Mouse (Mus musculus) lung, embryonic 14.5 days (tissue): Measurements from ENCODE around the gene Itga9. TPM values are rescaled to one million over a fixed set of nuclear protein-coding genes. Genes with fewer than 3 reads are reported as not detected.
A peak's percentile ranks its signal among the peaks of the same experiment; 100 is the strongest.

Source experiments
- ATAC-seq: fragments of 200-750 bp; cut with Nextera tagmentation; 2 replicates; pipeline ENCODE4 v1.8.0; 2017; ENCODE audit warnings: mild to moderate bottlenecking, moderate TSS enrichment, moderate library complexity; ENCODE audit not compliant: insufficient read depth
- DNase-seq: peaks from one replicate; pipeline ENCODE4 v3.0.0-alpha.2; 2015
- H3K27ac ChIP-seq: fragments of 300-500 bp; sonication (generic); 2 replicates; pipeline ENCODE4 v1.5.1; 2014; ENCODE audit warnings: low read depth, mild to moderate bottlenecking, moderate library complexity
- H3K27me3 ChIP-seq: fragments of 300-500 bp; sonication (generic); 2 replicates; pipeline ENCODE4 v1.6.1; 2014; ENCODE audit warnings: low read length, control low read depth; ENCODE audit not compliant: insufficient read depth
- H3K36me3 ChIP-seq: fragments of 300-500 bp; sonication (generic); 2 replicates; pipeline ENCODE4 v1.6.1; 2014; ENCODE audit warnings: control low read depth; ENCODE audit not compliant: insufficient read depth
- H3K4me1 ChIP-seq: fragments of 300-500 bp; sonication (generic); 2 replicates; pipeline ENCODE4 v1.6.1; 2014; ENCODE audit warnings: antibody characterized with exemption, control low read depth; ENCODE audit not compliant: insufficient read depth
- H3K4me2 ChIP-seq: fragments of 300-500 bp; sonication (generic); 2 replicates; pipeline ENCODE4 v1.6.1; 2014; ENCODE audit warnings: mild to moderate bottlenecking
- H3K4me3 ChIP-seq: fragments of 300-500 bp; sonication (generic); 2 replicates; pipeline ENCODE4 v1.5.1; 2014; ENCODE audit warnings: low read depth, low read length
- H3K9ac ChIP-seq: fragments of 300-500 bp; sonication (generic); 2 replicates; pipeline ENCODE4 v1.6.1; 2014
- H3K9me3 ChIP-seq: fragments of 300-500 bp; sonication (generic); 2 replicates; pipeline ENCODE4 v1.6.1; 2016; ENCODE audit warnings: low read depth, low read length, control low read depth
- CTCF ChIP-seq: IDR thresholded peaks from 2 replicates; pipeline ENCODE4 v1.5.1; 2016; ENCODE audit warnings: antibody characterized with exemption, low read depth
- WGBS: fragments of 180-500 bp; shearing (Covaris S2); extraction: QIAGEN DNeasy Blood & Tissue Kit; methylation state at CpG from one replicate; pipeline ENCODE4 v1.1.7; 2014; 5-methylcytosine and 5-hydroxymethylcytosine counted together
- polyA plus RNA-seq: library from polyadenylated mRNA; unstranded; fragments of >200 nt; fragmentation: Nextera tagmentation; extraction: Ambion mirVana; gene quantifications from 2 replicates; pipeline ENCODE4 v1.2.1, GENCODE M21; 2014

Itga9 gene
- polyA plus RNA-seq, 1 experiment from 2014 or later = 28.7 TPM

GRCm38 (mm10) chr9:118927501-118927900, 321.0 kb downstream of the Itga9 start:
- 17% methylated on average over 8 of the region's 8 CpGs for WGBS
- peak overlapping the region; percentile 78 for H3K4me3 ChIP-seq
- H3K9me3 ChIP-seq = no peaks in the 10 kb centered on the region
- peak overlapping the region; percentile 90; the same call in 1 of the 2 replicates for H3K27ac ChIP-seq
- no peaks in the 10 kb centered on the region for H3K36me3 ChIP-seq
- peak overlapping the region; percentile 90 for H3K9ac ChIP-seq
- no peak for TF ChIP-seq CTCF
- peak overlapping the region; percentile 99 for H3K4me2 ChIP-seq
- no peak for ATAC-seq
- DNase-seq = peak; percentile 56
- no peaks in the 10 kb centered on the region for H3K27me3 ChIP-seq
- H3K4me1 ChIP-seq = peaks cover 27% of the 10 kb centered on the region

GRCm38 (mm10) chr9:118928007-118928406, 321.5 kb downstream of the Itga9 start:
- no peaks in the 10 kb centered on the region for H3K9me3 ChIP-seq
- no peak for ATAC-seq
- no peak overlapping the region; the same call in 1 of the 2 replicates for H3K27ac ChIP-seq
- peak overlapping the region; percentile 78 for H3K4me3 ChIP-seq
- no peak for DNase-seq
- H3K4me2 ChIP-seq = peak overlapping the region; percentile 99
- WGBS = 40% methylated on average over 2 of the region's 2 CpGs
- H3K27me3 ChIP-seq = no peaks in the 10 kb centered on the region
- H3K9ac ChIP-seq = peak overlapping the region; percentile 90
- peaks cover 27% of the 10 kb centered on the region for H3K4me1 ChIP-seq
- TF ChIP-seq CTCF = no peak
- no peaks in the 10 kb centered on the region for H3K36me3 ChIP-seq

GRCm38 (mm10) chr9:118928656-118929055, 322.2 kb downstream of the Itga9 start:
- Histone ChIP-seq H3K9ac (peak overlapping the region; percentile 16; the same call in 1 of the 2 replicates), H3K4me3 (peak overlapping the region; percentile 11; the same call in 1 of the 2 replicates), H3K4me2 (peak overlapping the region; percentile 99), H3K36me3 (no peaks in the 10 kb centered on the region), H3K27me3 (no peaks in the 10 kb centered on the region), H3K27ac (peak overlapping the region; percentile 8; the same call in 1 of the 2 replicates), H3K4me1 (peaks cover 27% of the 10 kb centered on the region), H3K9me3 (no peaks in the 10 kb centered on the region)
- TF ChIP-seq CTCF = no peak
- ATAC-seq = no peak
- peak; percentile 69 for DNase-seq
- 8% methylated on average over 7 of the region's 7 CpGs for WGBS

- no peaks in the 10 kb centered on the region for H3K36me3 ChIP-seq
- TF ChIP-seq CTCF = no peak
- H3K9me3 ChIP-seq = no peaks in the 10 kb centered on the region
- no peak overlapping the region for H3K27ac ChIP-seq
- peaks cover 20% of the 10 kb centered on the region for H3K4me1 ChIP-seq
- no peaks in the 10 kb centered on the region for H3K27me3 ChIP-seq
- H3K4me3 ChIP-seq = no peak overlapping the region
- H3K4me2 ChIP-seq = no peak overlapping the region
- no peak for ATAC-seq
- WGBS = 67% methylated on average over 9 of the region's 9 CpGs
- H3K9ac ChIP-seq = no peak overlapping the region
- no peak for DNase-seq
Observed at GRCm38 (mm10) chr9:118930611-118931010, 324.1 kb downstream of the Itga9 start.

- H3K9me3 ChIP-seq = no peaks in the 10 kb centered on the region
- 83% methylated on average over 9 of the region's 9 CpGs for WGBS
- H3K27ac ChIP-seq = no peak overlapping the region
- no peak overlapping the region for H3K4me3 ChIP-seq
- no peaks in the 10 kb centered on the region for H3K36me3 ChIP-seq
- no peak overlapping the region for H3K9ac ChIP-seq
- no peak overlapping the region for H3K4me2 ChIP-seq
- H3K27me3 ChIP-seq = no peaks in the 10 kb centered on the region
- DNase-seq (no peak), ATAC-seq (no peak)
- 0 out of 2 replicates have a peak, but pooled peaks have one; percentile 14 for TF ChIP-seq CTCF
- H3K4me1 ChIP-seq = peaks cover 4% of the 10 kb centered on the region
Observed at GRCm38 (mm10) chr9:118933800-118934199, 327.3 kb downstream of the Itga9 start.

- H3K4me3 ChIP-seq = no peak overlapping the region
- H3K9ac ChIP-seq = no peak overlapping the region
- no peaks in the 10 kb centered on the region for H3K27me3 ChIP-seq
- ATAC-seq = no peak
- H3K4me1 ChIP-seq = peaks cover 4% of the 10 kb centered on the region
- WGBS = 53% methylated on average over 12 of the region's 12 CpGs
- DNase-seq = peak; percentile 50
- TF ChIP-seq CTCF = no peak
- H3K4me2 ChIP-seq = 0 out of 2 replicates have a peak overlapping the region, but pooled peaks have one; percentile 3
- H3K36me3 ChIP-seq = no peaks in the 10 kb centered on the region
- H3K27ac ChIP-seq = 0 out of 2 replicates have a peak overlapping the region, but pooled peaks have one; percentile 4
- no peaks in the 10 kb centered on the region for H3K9me3 ChIP-seq
Observed at GRCm38 (mm10) chr9:118934319-118934718, 327.8 kb downstream of the Itga9 start.

- no peak overlapping the region for H3K9ac ChIP-seq
- no peak for TF ChIP-seq CTCF
- no peak overlapping the region for H3K4me2 ChIP-seq
- 71% methylated on average over 13 of the region's 13 CpGs for WGBS
- no peak overlapping the region for H3K4me3 ChIP-seq
- DNase-seq (no peak), ATAC-seq (no peak)
- H3K36me3 ChIP-seq = no peaks in the 10 kb centered on the region
- H3K9me3 ChIP-seq = no peaks in the 10 kb centered on the region
- H3K27ac ChIP-seq = no peak overlapping the region
- H3K4me1 ChIP-seq = no peaks in the 10 kb centered on the region; the same call in 1 of the 2 replicates
- no peaks in the 10 kb centered on the region for H3K27me3 ChIP-seq
Observed at GRCm38 (mm10) chr9:118935098-118935497, 328.6 kb downstream of the Itga9 start.
